Mouse (Mus musculus): ENCODE data around the gene Odf3l1. TPM values are rescaled to one million over a fixed set of nuclear protein-coding genes. Genes with fewer than 3 reads are reported as not detected.

Gene Odf3l1
- polyA plus RNA-seq, 1 experiment: 37.5 TPM

Other genes with a start within 250 kb of the Odf3l1 start
- gene Lingo1, start 68.2 kb downstream of the Odf3l1 start, polyA plus RNA-seq (2012; ENCODE audit: insufficient read depth, insufficient read length, missing spikeins): not detected in 2 replicates
- 21.4 and 26.0 TPM in 2 replicates for gene Cspg4, start 354 bp upstream of the Odf3l1 start, polyA plus RNA-seq (2012; ENCODE audit: insufficient read depth, insufficient read length, missing spikeins)
- 5.9 and 6.8 TPM in 2 replicates for gene Snx33, start 63.7 kb upstream of the Odf3l1 start, polyA plus RNA-seq (2012; ENCODE audit: insufficient read depth, insufficient read length, missing spikeins)
- 52.9 and 57.6 TPM in 2 replicates for gene Imp3, start 72.8 kb upstream of the Odf3l1 start, polyA plus RNA-seq (2012; ENCODE audit: insufficient read depth, insufficient read length, missing spikeins)
- gene Snupn, start 86.2 kb upstream of the Odf3l1 start, polyA plus RNA-seq (2012; ENCODE audit: insufficient read depth, insufficient read length, missing spikeins): 9.4 and 10.9 TPM in 2 replicates
- 9.8 and 13.4 TPM in 2 replicates for gene Ptpn9, start 130.2 kb upstream of the Odf3l1 start, polyA plus RNA-seq (2012; ENCODE audit: insufficient read depth, insufficient read length, missing spikeins)
- gene Sin3a, start 207.4 kb upstream of the Odf3l1 start, polyA plus RNA-seq (2012; ENCODE audit: insufficient read depth, insufficient read length, missing spikeins): 14.9 and 20.4 TPM in 2 replicates

Measured in brown adipose tissue, adult 24 weeks (tissue).